Comparison of ENCODE assay signal across 11 mouse cellular contexts in the genomic region with DNA sequence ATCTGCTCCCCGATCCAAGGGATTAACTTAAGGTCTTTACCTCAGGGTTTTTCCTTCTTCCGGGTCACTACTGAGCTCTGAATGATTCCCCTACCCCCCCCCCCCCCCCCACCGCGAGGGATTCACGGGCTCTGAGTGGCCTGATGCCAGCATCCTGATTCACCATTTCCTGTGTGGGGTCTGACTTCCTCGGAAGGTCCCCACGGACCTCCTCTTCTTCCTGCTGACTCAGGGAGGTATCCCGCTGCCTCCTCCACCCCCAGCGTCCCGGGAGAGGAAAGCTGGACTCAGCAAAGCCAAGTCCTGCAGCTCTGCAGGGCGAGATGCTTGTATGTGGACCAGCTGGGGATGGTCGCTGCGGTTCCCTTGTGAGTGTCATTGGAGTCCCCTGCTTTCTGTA.
A peak's percentile ranks its signal among the peaks of the same experiment; 100 is the strongest.
DNase-seq lines count a peak whose midpoint lies in the region; ATAC-seq and TF ChIP-seq lines count a peak whose summit lies in the region.
"Had no signal": no experiment of that assay in that cellular context is flagged by ENCODE, and none has a peak within 500 bp of the region (broad histone marks: within the 10 kb centered on the region; RNA-seq: fewer than 3 reads in every experiment).

No protein-coding gene starts in this region.

- H3K4me2 ChIP-seq in heart, postnatal 0 days (ENCODE audit: low read depth, low read length), result no peak overlapping the region
- H3K4me2 ChIP-seq in liver, embryonic 13.5 days, result no peak overlapping the region
- H3K4me2 ChIP-seq: limb, embryonic 13.5 days; midbrain, embryonic 11.5 days had no signal

- DNase-seq in heart, adult 11 months, result peak; percentile 97
- DNase-seq in heart, postnatal 25 days (ENCODE audit: low spot score), result no peak
- peak; percentile 52 for DNase-seq in heart, postnatal 0 days (ENCODE audit: low spot score)
- DNase-seq in liver, embryonic 13.5 days, result no peak
- no peak for DNase-seq in thymus, adult 18-20 months
- no peak for DNase-seq in cerebellum, adult 11 months
- DNase-seq in thymus, postnatal 10 days (ENCODE audit: low spot score in 2 of 2), result no peak
- DNase-seq: spleen, adult 18-20 months had no signal

- peaks cover 53% of the 10 kb centered on the region for H3K4me1 ChIP-seq in E14TG2a.4 (replicated peaks; ENCODE audit: low read depth, low read length)
- H3K4me1 ChIP-seq in heart, postnatal 0 days (ENCODE audit: control insufficient read depth, insufficient read depth), result no peaks in the 10 kb centered on the region
- H3K4me1 ChIP-seq in liver, embryonic 13.5 days (replicated peaks), result no peaks in the 10 kb centered on the region; the same call in 1 of the 2 replicates
- H3K4me1 ChIP-seq: limb, embryonic 13.5 days had no signal

- no peak for TF ChIP-seq CTCF in E14TG2a.4 (conservative IDR thresholded peaks at IDR 0.05; ENCODE audit: low read length)
- no peak for TF ChIP-seq CTCF in heart, postnatal 0 days (IDR thresholded peaks at IDR 0.05; ENCODE audit: low read depth)

- no peaks in the 10 kb centered on the region for H3K36me3 ChIP-seq in E14TG2a.4 (ENCODE audit: insufficient read depth, low read length)
- no peaks in the 10 kb centered on the region for H3K36me3 ChIP-seq in heart, postnatal 0 days (replicated peaks; ENCODE audit: control insufficient read depth, insufficient read depth, low read length)
- H3K36me3 ChIP-seq in liver, embryonic 13.5 days, result no peaks in the 10 kb centered on the region
- H3K36me3 ChIP-seq: limb, embryonic 13.5 days had no signal

- H3K27ac ChIP-seq in heart, postnatal 0 days (ENCODE audit: low read depth), result no peak overlapping the region
- no peak overlapping the region for H3K27ac ChIP-seq in liver, embryonic 13.5 days
- H3K27ac ChIP-seq: limb, embryonic 13.5 days had no signal

- no peaks in the 10 kb centered on the region for H3K9me3 ChIP-seq in E14TG2a.4 (ENCODE audit: low read length)
- no peaks in the 10 kb centered on the region for H3K9me3 ChIP-seq in heart, postnatal 0 days (replicated peaks; ENCODE audit: control insufficient read depth, low read length)
- no peaks in the 10 kb centered on the region for H3K9me3 ChIP-seq in liver, embryonic 13.5 days (replicated peaks)
- H3K9me3 ChIP-seq: limb, embryonic 13.5 days had no signal

- intact Hi-C loops in heart, postnatal 25 days (cut with DNase I), result no loop called here

- ATAC-seq in heart, postnatal 0 days (ENCODE audit: insufficient read depth, low read depth), result peak; percentile 59; the same call in 1 of the 2 replicates
- 0 out of 2 replicates have a peak, but pooled peaks have one; percentile 32 for ATAC-seq in liver, embryonic 13.5 days (ENCODE audit: low read depth)

- no peak overlapping the region for H3K9ac ChIP-seq in heart, postnatal 0 days (replicated peaks; ENCODE audit: low read depth, low read length)
- no peak overlapping the region for H3K9ac ChIP-seq in liver, embryonic 13.5 days
- H3K9ac ChIP-seq: limb, embryonic 13.5 days had no signal

- no peaks in the 10 kb centered on the region for H3K27me3 ChIP-seq in E14TG2a.4 (ENCODE audit: insufficient read depth, low read length)
- H3K27me3 ChIP-seq in heart, postnatal 0 days (ENCODE audit: control insufficient read depth, insufficient read depth, low read length), result no peaks in the 10 kb centered on the region
- H3K27me3 ChIP-seq in liver, embryonic 13.5 days, result no peaks in the 10 kb centered on the region
- H3K27me3 ChIP-seq: limb, embryonic 13.5 days had no signal

- 53% methylated on average over 12 of the region's 13 CpGs for WGBS in heart, postnatal 0 days
- 46% methylated on average over 13 of the region's 13 CpGs for WGBS in liver, embryonic 13.5 days (ENCODE audit: insufficient replicate concordance)

- peak overlapping the region; percentile 63 for H3K4me3 ChIP-seq in E14TG2a.4 (replicated peaks; ENCODE audit: low read length)
- no peak overlapping the region for H3K4me3 ChIP-seq in heart, postnatal 0 days (ENCODE audit: low read depth, low read length)
- H3K4me3 ChIP-seq in liver, embryonic 13.5 days (replicated peaks), result no peak overlapping the region
- H3K4me3 ChIP-seq: limb, embryonic 13.5 days had no signal

- no peak for TF ChIP-seq EP300 in heart, postnatal 0 days (IDR thresholded peaks at IDR 0.05; ENCODE audit: low read depth)

Comparison
In these comparisons a context has a peak if more than half of its experiments do, and no peak if none do; other contexts are left out.
1. DNase-seq: peak in heart, adult 11 months (single experiment) and heart, postnatal 0 days (single experiment); none in heart, postnatal 25 days (single experiment), liver, embryonic 13.5 days (single experiment), thymus, adult 18-20 months (0 of 2), cerebellum, adult 11 months (single experiment) and thymus, postnatal 10 days (0 of 2).